Mouse (Mus musculus) midbrain, embryonic 13.5 days (tissue): ENCODE measurements around the gene Acsm2. TPM values are rescaled to one million over a fixed set of nuclear protein-coding genes. Genes with fewer than 3 reads are reported as not detected.

Experiments
- ATAC-seq: fragments of 200-750 bp; cut with Nextera tagmentation; 2 replicates; pipeline ENCODE4 v1.8.0; 2017; ENCODE audit warnings: mild to moderate bottlenecking, moderate TSS enrichment, moderate library complexity
- H3K27ac ChIP-seq: fragments of 300-500 bp; sonication (generic); 2 replicates; pipeline ENCODE4 v1.5.1; 2015; ENCODE audit warnings: inconsistent platforms, mild to moderate bottlenecking, moderate library complexity
- H3K27me3 ChIP-seq: fragments of 300-500 bp; sonication (generic); 2 replicates; pipeline ENCODE4 v1.6.1; 2015; ENCODE audit warnings: mild to moderate bottlenecking, inconsistent platforms
- H3K36me3 ChIP-seq: fragments of 300-500 bp; sonication (generic); 2 replicates; pipeline ENCODE4 v1.6.1; 2015; ENCODE audit warnings: mild to moderate bottlenecking, inconsistent platforms
- H3K4me1 ChIP-seq: fragments of 300-500 bp; sonication (generic); replicated peaks from 2 replicates; pipeline ENCODE4 v1.6.1; 2015; ENCODE audit warnings: inconsistent platforms
- H3K4me2 ChIP-seq: fragments of 300-500 bp; sonication (generic); replicated peaks from 2 replicates; pipeline ENCODE4 v1.6.1; 2015; ENCODE audit warnings: moderate library complexity, mild to moderate bottlenecking, inconsistent platforms
- H3K4me3 ChIP-seq: fragments of 300-500 bp; sonication (generic); replicated peaks from 2 replicates; pipeline ENCODE4 v1.5.1; 2015; ENCODE audit warnings: mild to moderate bottlenecking, inconsistent platforms
- H3K9ac ChIP-seq: fragments of 300-500 bp; sonication (generic); replicated peaks from 2 replicates; pipeline ENCODE4 v1.6.1; 2015; ENCODE audit warnings: mild to moderate bottlenecking, inconsistent platforms
- H3K9me3 ChIP-seq: fragments of 300-500 bp; sonication (generic); 2 replicates; pipeline ENCODE4 v1.6.1; 2016; ENCODE audit warnings: mild to moderate bottlenecking, inconsistent platforms
- WGBS: fragments of 180-500 bp; shearing (Covaris S2); methylation state at CpG from one replicate; pipeline ENCODE4 v1.1.7; 2015; 5-methylcytosine and 5-hydroxymethylcytosine counted together
- polyA plus RNA-seq: library from polyadenylated mRNA; unstranded; fragments of >200 nt; fragmentation: Nextera tagmentation; extraction: Ambion mirVana; gene quantifications from 2 replicates; pipeline ENCODE4 v1.2.1, GENCODE M21; 2015

Gene Acsm2
- polyA plus RNA-seq, 1 experiment from 2014 or later: not detected

DNA sequence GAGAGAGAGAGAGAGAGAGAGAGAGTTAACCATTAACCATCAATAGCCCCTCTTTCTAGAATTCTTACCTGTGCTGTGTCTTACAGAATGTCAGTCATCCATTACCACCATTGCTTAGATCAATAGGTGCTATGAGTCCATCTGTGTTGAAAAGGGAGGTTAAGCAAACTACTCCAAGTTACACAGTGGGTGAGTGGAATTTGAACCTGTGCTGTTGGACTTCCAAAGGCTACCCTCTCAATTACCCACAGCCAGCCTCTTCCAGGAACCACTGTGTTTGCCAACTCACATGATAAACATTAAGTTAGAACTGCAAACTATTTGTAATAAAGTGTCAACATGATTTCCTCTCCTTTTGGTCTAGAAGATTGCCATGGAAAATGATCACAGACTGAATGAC lies 66.0 kb downstream of the Acsm2 start:
- Histone ChIP-seq H3K4me2 (no peak overlapping the region), H3K27ac (no peak overlapping the region), H3K27me3 (no peaks in the 10 kb centered on the region), H3K9ac (no peak overlapping the region), H3K4me3 (no peak overlapping the region), H3K36me3 (no peaks in the 10 kb centered on the region), H3K4me1 (no peaks in the 10 kb centered on the region), H3K9me3 (no peaks in the 10 kb centered on the region)
- no peak for ATAC-seq

DNA sequence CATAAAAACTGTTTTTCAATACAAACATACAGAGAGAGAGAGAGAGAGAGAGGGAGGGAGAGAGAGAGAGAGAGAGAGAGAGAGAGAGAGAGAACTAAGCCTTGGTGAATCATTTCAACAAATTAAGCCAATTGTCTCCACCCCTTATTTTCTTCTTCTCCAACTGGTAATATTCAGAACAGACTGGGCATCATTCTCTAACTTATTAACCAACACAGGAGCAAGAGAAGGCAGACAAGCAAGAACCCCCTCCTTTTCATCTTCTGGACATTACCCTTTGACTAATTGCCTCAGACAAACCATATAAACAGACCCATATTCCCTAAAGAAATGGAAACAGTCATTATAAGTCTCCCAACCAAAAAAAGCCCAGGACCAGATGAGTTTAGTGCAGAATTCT lies 84.6 kb downstream of the Acsm2 start:
- no peak for ATAC-seq
- Histone ChIP-seq H3K4me3 (no peak overlapping the region), H3K9me3 (no peaks in the 10 kb centered on the region), H3K27ac (no peak overlapping the region), H3K9ac (no peak overlapping the region), H3K27me3 (no peaks in the 10 kb centered on the region), H3K4me1 (no peaks in the 10 kb centered on the region), H3K36me3 (no peaks in the 10 kb centered on the region), H3K4me2 (no peak overlapping the region)

DNA sequence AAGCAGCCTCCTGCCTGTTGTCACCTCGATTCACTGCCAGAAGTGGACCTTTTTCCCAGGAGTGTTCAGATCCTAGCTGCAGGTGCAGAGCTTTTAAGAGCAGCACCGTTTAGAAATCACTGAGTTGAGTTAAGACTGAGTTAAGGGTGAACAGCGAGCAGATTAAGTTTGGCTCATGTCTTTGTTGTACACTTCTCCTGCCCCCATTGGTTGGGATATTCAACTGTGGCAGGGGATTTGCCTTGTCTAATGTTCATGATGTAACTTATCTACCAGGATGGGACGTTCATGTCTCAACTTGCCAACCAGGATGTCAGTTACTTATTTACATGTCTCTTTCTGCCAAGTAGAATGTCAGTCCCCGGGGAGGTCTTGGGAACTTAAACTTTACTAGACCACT lies 88.2 kb downstream of the Acsm2 start:
- no peak overlapping the region for H3K9ac ChIP-seq
- H3K4me2 ChIP-seq: no peak overlapping the region
- no peaks in the 10 kb centered on the region for H3K9me3 ChIP-seq
- WGBS: 72% methylated on average over 5 of the region's 5 CpGs
- no peak for ATAC-seq
- no peak overlapping the region for H3K4me3 ChIP-seq
- H3K27ac ChIP-seq: no peak overlapping the region
- H3K4me1 ChIP-seq: no peaks in the 10 kb centered on the region
- no peaks in the 10 kb centered on the region for H3K27me3 ChIP-seq
- H3K36me3 ChIP-seq: no peaks in the 10 kb centered on the region

Other genes with a start within 250 kb of the Acsm2 start
- gene Gp2, start 95.1 kb upstream of the Acsm2 start, polyA plus RNA-seq: not detected in 2 replicates
- not detected in 2 replicates for gene Umod, start 75.1 kb upstream of the Acsm2 start, polyA plus RNA-seq
- not detected in 2 replicates for gene Acsm5, start 34.9 kb upstream of the Acsm2 start, polyA plus RNA-seq
- 0.12 and 0.15 TPM in 2 replicates for gene Pdilt, start 30.9 kb upstream of the Acsm2 start, polyA plus RNA-seq
- not detected in 2 replicates for gene Acsm1, start 52.7 kb downstream of the Acsm2 start, polyA plus RNA-seq
- gene Acsm4, start 135.7 kb downstream of the Acsm2 start, polyA plus RNA-seq: not detected in 2 replicates
- 85.1 and 90.5 TPM in 2 replicates for gene Thumpd1, start 166.5 kb downstream of the Acsm2 start, polyA plus RNA-seq
- 0.11 and 0.12 TPM in 2 replicates for gene Acsm3, start 206.6 kb downstream of the Acsm2 start, polyA plus RNA-seq
- gene Rexo5, start 239.7 kb downstream of the Acsm2 start, polyA plus RNA-seq: 14.9 and 15.8 TPM in 2 replicates
- gene Eri2, start 239.7 kb downstream of the Acsm2 start, polyA plus RNA-seq: 22.7 and 23.3 TPM in 2 replicates